Mouse (Mus musculus) adrenal gland, postnatal 10 days (tissue): ENCODE results near the gene Slc9a3r1. TPM values are rescaled to one million over a fixed set of nuclear protein-coding genes. Genes with fewer than 3 reads are reported as not detected.

Experiments
- DNase-seq: peaks from one replicate; pipeline ENCODE4 v3.0.0; 2021; ENCODE audit warnings: mixed read lengths
- total RNA-seq, 2 experiments: library from RNA; stranded (reverse); gene quantifications; 2 replicates each; pipeline ENCODE4 v1.2.3; 2021

Slc9a3r1 gene
- total RNA-seq, 2 experiments from 2014 or later, result 26.3 to 30.4 TPM

DNA sequence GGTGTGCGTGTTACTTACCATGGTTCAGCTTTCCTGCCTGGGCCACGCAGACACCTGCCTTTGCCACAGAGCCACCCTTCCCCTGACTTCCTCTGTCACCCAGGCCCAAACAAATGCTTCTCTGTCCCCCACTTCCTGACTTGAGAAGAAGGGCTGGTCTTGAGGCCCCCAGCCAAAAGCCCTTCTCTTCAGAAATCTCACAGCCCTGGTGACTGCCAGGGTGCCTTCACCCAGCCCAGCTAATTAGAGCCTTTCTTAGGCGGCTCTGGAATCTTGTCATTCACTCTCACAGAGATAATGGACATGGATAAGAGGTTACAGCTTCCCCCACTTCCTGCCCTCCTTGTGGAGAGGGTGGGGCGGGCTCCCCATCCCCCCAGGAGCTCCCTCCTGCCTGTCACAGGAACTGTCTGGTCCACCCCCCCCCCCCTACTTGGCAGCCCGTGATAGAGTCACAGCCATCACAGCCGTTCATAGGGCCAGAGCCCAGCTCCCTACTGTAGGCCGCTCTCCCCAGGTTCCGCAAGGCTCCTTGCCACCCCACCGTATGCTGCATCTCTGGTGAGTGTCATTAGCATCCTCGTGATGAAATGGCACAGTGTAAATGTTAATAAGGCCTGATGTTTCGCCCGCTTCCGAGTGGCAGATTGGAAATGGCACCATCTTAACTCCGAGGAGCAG, 63.8 kb downstream of the Slc9a3r1 start:
- DNase-seq, result no peak

DNA sequence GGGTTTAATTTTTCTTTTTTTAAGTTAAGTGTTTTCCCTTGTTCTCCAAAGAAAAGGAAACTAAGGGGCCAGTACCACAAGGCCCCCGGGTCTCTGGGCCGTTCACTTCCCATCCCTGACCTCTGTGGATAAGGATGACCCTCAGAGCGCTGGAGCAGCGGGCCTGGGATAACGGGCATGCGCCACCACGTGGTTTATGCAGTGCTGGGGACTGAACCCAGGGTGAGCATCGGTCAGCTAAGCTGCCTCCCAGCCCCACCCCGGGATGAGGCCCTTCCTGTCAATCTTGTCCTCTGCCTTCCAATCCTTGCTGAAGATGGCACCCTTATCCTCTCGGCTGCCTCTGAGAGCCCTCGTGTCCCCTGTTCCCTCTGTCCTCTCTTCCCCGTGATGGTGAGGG, 64.5 kb downstream of the Slc9a3r1 start:
- no peak for DNase-seq

DNA sequence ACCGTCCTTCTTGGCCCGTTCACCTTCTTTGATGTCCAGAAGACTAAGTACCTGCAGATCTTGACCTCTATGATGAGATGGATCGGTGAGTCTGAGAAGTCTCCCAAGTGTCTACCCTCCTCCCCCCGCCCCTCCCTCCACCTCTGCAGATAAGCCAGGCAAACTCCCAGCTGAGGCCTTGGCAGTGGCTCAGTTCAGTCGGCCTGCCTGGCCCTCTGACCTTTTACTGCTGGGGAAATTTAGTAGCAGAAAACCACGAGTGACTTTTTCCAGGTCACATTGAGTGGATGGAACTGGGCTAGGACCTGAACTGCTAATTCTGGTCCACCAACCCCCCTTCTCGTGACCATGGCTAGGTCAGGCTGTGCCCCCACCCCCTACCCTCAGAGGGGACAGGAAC, 65.3 kb downstream of the Slc9a3r1 start:
- peak; percentile 25 for DNase-seq

DNA sequence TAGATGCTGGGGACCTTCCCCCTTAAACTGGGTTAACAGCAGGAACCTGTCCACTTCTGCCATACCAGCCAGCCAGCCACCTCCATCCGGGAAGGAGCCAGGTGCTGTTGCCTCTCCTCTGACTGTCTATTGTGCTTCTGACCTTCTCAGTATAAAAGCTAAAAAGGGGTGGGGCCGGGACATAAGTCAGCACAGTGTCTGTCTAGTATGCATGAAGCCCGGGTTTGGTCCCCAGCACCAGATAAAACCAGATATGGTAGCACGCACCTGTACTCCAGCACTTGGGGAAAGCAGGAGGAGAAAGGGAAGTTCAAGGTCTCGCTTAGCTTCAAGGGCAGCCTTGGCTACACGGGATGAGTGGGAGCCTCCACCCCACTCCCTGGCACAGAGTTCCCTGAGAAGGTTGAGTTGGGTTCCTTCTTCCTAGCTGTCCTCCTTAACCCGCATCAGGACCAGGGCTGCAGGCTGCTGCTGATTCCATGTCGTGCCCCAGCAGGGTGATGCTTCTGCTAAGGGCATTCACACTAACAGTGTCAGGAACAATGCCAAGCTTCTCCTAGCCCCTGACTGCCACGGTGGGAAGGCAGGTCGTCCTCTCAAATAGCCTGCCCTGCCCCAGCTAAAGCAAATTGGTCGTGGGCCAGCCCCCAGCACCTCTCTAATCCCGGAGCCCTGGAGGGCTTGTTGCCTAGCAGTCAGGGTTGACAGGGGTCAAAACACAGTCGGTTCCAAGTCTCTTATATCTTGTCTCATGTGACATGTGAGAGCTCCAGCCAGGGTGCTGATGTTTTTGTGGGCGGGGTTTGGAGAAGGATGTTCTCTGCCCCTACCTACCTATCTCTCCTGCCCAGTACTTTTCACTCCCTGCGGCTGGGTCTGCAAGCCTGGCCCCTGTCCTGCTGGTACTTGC, 66.1 kb downstream of the Slc9a3r1 start:
- no peak for DNase-seq

Other genes starting within 250 kb of the Slc9a3r1 start
- gene Cd300lb, start 229.0 kb upstream of the Slc9a3r1 start, total RNA-seq, result 1 to 10 TPM in 1 of 2 experiments, under 1 TPM in 1; 0.63 to 1.6 TPM
- gene Cd300c, start 194.2 kb upstream of the Slc9a3r1 start, total RNA-seq, result not detected
- 1 to 10 TPM in 1 of 2 experiments, under 1 TPM in 1; 0.64 to 1.1 TPM for gene Cd300ld, start 173.4 kb upstream of the Slc9a3r1 start, total RNA-seq
- gene Cd300c2, start 161.5 kb upstream of the Slc9a3r1 start, total RNA-seq, result 1 to 10 TPM; 2.3 to 2.9 TPM
- gene Cd300ld2, start 147.1 kb upstream of the Slc9a3r1 start, total RNA-seq, result not detected
- gene Cd300ld4, start 136.3 kb upstream of the Slc9a3r1 start, total RNA-seq, result 1 to 10 TPM in 1 of 2 experiments, not detected in 1; 1.3 TPM
- 1 to 10 TPM; 1.3 to 3.9 TPM for gene Cd300ld5, start 125.6 kb upstream of the Slc9a3r1 start, total RNA-seq
- gene Cd300ld3, start 114.9 kb upstream of the Slc9a3r1 start, total RNA-seq, result 1 to 10 TPM; 3.8 to 4.5 TPM
- gene Cd300e, start 101.2 kb upstream of the Slc9a3r1 start, total RNA-seq, result under 1 TPM; 0.48 to 0.96 TPM
- gene Rab37, start 71.9 kb upstream of the Slc9a3r1 start, total RNA-seq, result 1 to 10 TPM; 2.4 to 2.5 TPM
- gene Cd300lf, start 29.3 kb upstream of the Slc9a3r1 start, total RNA-seq, result 1 to 10 TPM; 1.1 to 1.3 TPM
- 10 to 100 TPM in 1 of 2 experiments, 1 to 10 TPM in 1; 9.5 to 15.7 TPM for gene Tmem104, start 24.1 kb downstream of the Slc9a3r1 start, total RNA-seq
- gene Nat9, start 24.5 kb downstream of the Slc9a3r1 start, total RNA-seq, result 10 to 100 TPM; 27.4 to 28.4 TPM
- under 1 TPM; 0.61 to 0.75 TPM for gene Grin2c, start 103.9 kb downstream of the Slc9a3r1 start, total RNA-seq
- 100 to 1,000 TPM; 368 to 383 TPM for gene Fdxr, start 113.7 kb downstream of the Slc9a3r1 start, total RNA-seq
- gene Fads6, start 134.3 kb downstream of the Slc9a3r1 start, total RNA-seq, result 10 to 100 TPM; 12.7 to 16.1 TPM
- not detected for gene Otop2, start 143.8 kb downstream of the Slc9a3r1 start, total RNA-seq
- gene Ush1g, start 158.7 kb downstream of the Slc9a3r1 start, total RNA-seq, result under 1 TPM; 0.39 to 1.00 TPM
- gene Otop3, start 171.4 kb downstream of the Slc9a3r1 start, total RNA-seq, result under 1 TPM in 1 of 2 experiments, not detected in 1; 0.12 TPM
- 10 to 100 TPM; 18.7 to 19.8 TPM for gene Hid1, start 204.4 kb downstream of the Slc9a3r1 start, total RNA-seq
- 10 to 100 TPM; 30.7 to 43.9 TPM for gene Cdr2l, start 218.6 kb downstream of the Slc9a3r1 start, total RNA-seq
- 100 to 1,000 TPM; 147 to 163 TPM for gene Mrpl58, start 240.4 kb downstream of the Slc9a3r1 start, total RNA-seq